Mouse (Mus musculus) limb, embryonic 15.5 days (tissue): ENCODE data around the gene Klf12. TPM values are rescaled to one million over a fixed set of nuclear protein-coding genes. Genes with fewer than 3 reads are reported as not detected.

ENCODE experiments used
- ATAC-seq: fragments of 200-750 bp; cut with Nextera tagmentation; 2 replicates; pipeline ENCODE4 v1.8.0; 2017; ENCODE audit warnings: low read depth, moderate TSS enrichment; ENCODE audit not compliant: insufficient number of reproducible peaks, low FRiP score, low TSS enrichment
- H3K27ac ChIP-seq: fragments of 300-500 bp; sonication (generic); 2 replicates; pipeline ENCODE4 v1.5.1; 2015; ENCODE audit warnings: moderate library complexity, mild to moderate bottlenecking, inconsistent platforms
- H3K27me3 ChIP-seq: fragments of 300-500 bp; sonication (generic); 2 replicates; pipeline ENCODE4 v1.6.1; 2015; ENCODE audit warnings: inconsistent platforms
- H3K36me3 ChIP-seq: fragments of 300-500 bp; sonication (generic); 2 replicates; pipeline ENCODE4 v1.6.1; 2015; ENCODE audit warnings: inconsistent platforms
- H3K4me1 ChIP-seq: fragments of 300-500 bp; sonication (generic); 2 replicates; pipeline ENCODE4 v1.6.1; 2015; ENCODE audit warnings: inconsistent platforms
- H3K4me2 ChIP-seq: fragments of 300-500 bp; sonication (generic); 2 replicates; pipeline ENCODE4 v1.6.1; 2015; ENCODE audit warnings: mild to moderate bottlenecking, inconsistent platforms
- H3K4me3 ChIP-seq: fragments of 300-500 bp; sonication (generic); 2 replicates; pipeline ENCODE4 v1.5.1; 2015; ENCODE audit warnings: mild to moderate bottlenecking, inconsistent platforms
- H3K9ac ChIP-seq: fragments of 300-500 bp; sonication (generic); 2 replicates; pipeline ENCODE4 v1.6.1; 2015; ENCODE audit warnings: inconsistent platforms
- H3K9me3 ChIP-seq: fragments of 300-500 bp; sonication (generic); 2 replicates; pipeline ENCODE4 v1.6.1; 2016; ENCODE audit warnings: inconsistent platforms
- WGBS: fragments of 180-500 bp; shearing (Covaris S2); methylation state at CpG from one replicate; pipeline ENCODE4 v1.1.7; 2015; 5-methylcytosine and 5-hydroxymethylcytosine counted together
- polyA plus RNA-seq: library from polyadenylated mRNA; unstranded; fragments of >200 nt; fragmentation: Nextera tagmentation; extraction: Ambion mirVana; gene quantifications from 2 replicates; pipeline ENCODE4 v1.2.1, GENCODE M21; 2015

Klf12 gene
- polyA plus RNA-seq, 1 experiment from 2014 or later = 23.7 TPM

DNA sequence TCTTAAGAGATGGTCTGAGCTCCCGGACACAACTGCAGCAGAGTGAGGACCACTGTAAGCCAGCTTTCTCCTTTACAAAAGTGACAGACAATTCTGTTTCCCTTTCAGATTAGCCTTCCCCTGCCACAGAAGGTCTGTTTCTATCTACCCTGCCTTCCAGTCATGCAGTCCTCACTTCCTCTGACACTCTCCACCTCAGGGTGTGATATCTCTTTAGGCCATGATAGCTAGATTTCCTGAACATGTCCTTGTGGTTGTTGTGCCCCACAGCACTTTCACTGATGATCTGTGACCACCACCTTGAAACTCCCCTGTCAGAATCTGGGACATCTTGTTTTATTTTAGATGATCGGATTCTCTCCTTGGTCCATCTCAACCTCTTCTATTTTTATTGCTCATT, 437.0 kb downstream of the Klf12 start:
- H3K4me2 ChIP-seq = no peak overlapping the region
- H3K36me3 ChIP-seq = no peaks in the 10 kb centered on the region
- ATAC-seq = no peak
- no peaks in the 10 kb centered on the region for H3K4me1 ChIP-seq
- no peak overlapping the region for H3K27ac ChIP-seq
- no peaks in the 10 kb centered on the region for H3K9me3 ChIP-seq
- H3K9ac ChIP-seq = no peak overlapping the region
- no peaks in the 10 kb centered on the region for H3K27me3 ChIP-seq
- 85% methylated on average over 2 of the region's 2 CpGs for WGBS
- H3K4me3 ChIP-seq = no peak overlapping the region

- Histone ChIP-seq H3K4me1 (no peaks in the 10 kb centered on the region), H3K36me3 (no peaks in the 10 kb centered on the region), H3K9me3 (no peaks in the 10 kb centered on the region), H3K27me3 (no peaks in the 10 kb centered on the region), H3K9ac (no peak overlapping the region), H3K4me3 (no peak overlapping the region), H3K4me2 (no peak overlapping the region), H3K27ac (no peak overlapping the region)
- ATAC-seq = no peak
- 30% methylated on average over 1 of the region's 1 CpGs for WGBS
Measured at GRCm38 (mm10) chr14:99826713-99827112, 457.8 kb downstream of the Klf12 start.
